Mouse (Mus musculus) ES-Bruce4 (cell line): ENCODE data around the gene Fyn. TPM values are rescaled to one million over a fixed set of nuclear protein-coding genes. Genes with fewer than 3 reads are reported as not detected.

Experiments used
- H3K27ac ChIP-seq: 2 replicates; pipeline ENCODE4 v1.5.1; 2012; ENCODE audit warnings: low read length, inconsistent platforms; ENCODE audit not compliant: insufficient read depth
- H3K27me3 ChIP-seq: 2 replicates; pipeline ENCODE4 v1.6.1; 2012; ENCODE audit warnings: mild to moderate bottlenecking, low read length, inconsistent platforms; ENCODE audit not compliant: control insufficient read depth, poor library complexity, insufficient read depth, severe bottlenecking
- H3K36me3 ChIP-seq: 2 replicates; pipeline ENCODE4 v1.6.1; 2012; ENCODE audit warnings: inconsistent platforms, mild to moderate bottlenecking, low read length, moderate library complexity; ENCODE audit not compliant: control insufficient read depth, poor library complexity, insufficient read depth, severe bottlenecking
- H3K4me1 ChIP-seq: one replicate; pipeline ENCODE4 v1.8.1; 2011; ENCODE audit warnings: low read length; ENCODE audit not compliant: control insufficient read depth, insufficient read depth
- H3K4me3 ChIP-seq: 2 replicates; pipeline ENCODE4 v1.5.1; 2011; ENCODE audit warnings: low read depth, mild to moderate bottlenecking, low read length
- H3K9ac ChIP-seq: 2 replicates; pipeline ENCODE4 v1.6.1; 2012; ENCODE audit warnings: low read depth, mild to moderate bottlenecking, inconsistent platforms; ENCODE audit not compliant: poor library complexity, severe bottlenecking
- H3K9me3 ChIP-seq: replicated peaks from 2 replicates; pipeline ENCODE4 v1.6.1; 2012; ENCODE audit warnings: mild to moderate bottlenecking, low read length, inconsistent platforms; ENCODE audit not compliant: control insufficient read depth, poor library complexity, insufficient read depth, severe bottlenecking
- CTCF ChIP-seq: IDR thresholded peaks from one replicate; pipeline ENCODE4 v1.8.1; 2011; ENCODE audit warnings: low read depth, low read length
- EP300 ChIP-seq: IDR thresholded peaks from 2 replicates; pipeline ENCODE4 v1.6.1; 2011; ENCODE audit warnings: low read depth, low read length; ENCODE audit not compliant: insufficient read depth
- POLR2A ChIP-seq: IDR thresholded peaks from one replicate; pipeline ENCODE4 v1.8.1; 2011; ENCODE audit warnings: low read length; ENCODE audit not compliant: insufficient read depth
- polyA plus RNA-seq: library from polyadenylated mRNA; stranded (reverse); fragments of >200 nt; gene quantifications from 2 replicates; pipeline ENCODE4 v1.2.4, GENCODE M21; 2011; ENCODE audit warnings: low read depth; ENCODE audit not compliant: missing spikeins, insufficient read depth, insufficient read length

Gene Fyn
- polyA plus RNA-seq, 1 experiment = 19.1 TPM

DNA sequence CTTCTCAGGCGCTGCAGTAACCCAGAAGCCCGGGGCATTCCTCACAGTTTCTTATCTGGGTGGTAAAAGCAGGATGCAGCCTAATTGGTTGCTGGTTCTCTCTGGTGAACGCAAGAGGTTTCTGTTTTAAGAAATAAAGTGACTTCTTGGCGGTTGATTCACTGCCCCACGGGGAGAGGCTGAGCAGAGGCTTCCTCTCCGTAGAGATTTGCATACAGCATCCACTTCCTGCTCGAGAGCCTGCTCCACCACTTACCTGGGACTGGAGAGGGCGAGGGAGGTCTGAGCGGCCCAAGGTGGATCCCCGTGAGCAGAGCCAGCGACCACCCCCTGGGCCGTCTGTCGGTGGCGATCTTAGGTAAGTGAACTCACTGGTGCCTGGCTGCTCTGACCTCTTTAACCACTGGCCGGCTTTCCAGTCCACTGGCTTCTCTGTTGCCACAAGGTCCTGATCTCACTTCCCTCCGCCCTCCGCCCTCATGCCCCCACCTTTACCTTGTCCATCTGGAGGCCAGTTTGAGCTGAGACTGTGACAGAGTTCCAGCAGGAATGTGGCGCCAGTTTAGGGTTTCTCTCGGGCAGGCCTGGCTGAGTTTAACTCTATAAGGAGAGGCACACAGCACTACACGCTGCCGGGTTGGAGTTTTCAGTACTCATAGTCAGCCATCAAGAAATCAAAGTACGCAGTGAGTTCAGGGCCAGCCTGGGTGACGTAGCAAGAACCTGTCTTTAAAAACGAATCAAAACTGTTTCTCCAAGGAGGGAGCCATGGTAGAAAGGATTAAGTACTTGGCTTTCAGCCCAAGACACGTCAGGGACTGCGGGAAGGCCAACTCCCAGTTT, 244.6 kb downstream of the Fyn start:
- no peaks in the 10 kb centered on the region for H3K27me3 ChIP-seq
- no peaks in the 10 kb centered on the region for H3K4me1 ChIP-seq
- peak overlapping the region; percentile 25 for H3K9ac ChIP-seq
- peak overlapping the region; percentile 60 for H3K27ac ChIP-seq
- H3K4me3 ChIP-seq = peak overlapping the region; percentile 39
- TF ChIP-seq POLR2A = no peak
- H3K9me3 ChIP-seq = no peaks in the 10 kb centered on the region
- no peaks in the 10 kb centered on the region for H3K36me3 ChIP-seq

GRCm38 (mm10) chr10:39613973-39614372, 245.3 kb downstream of the Fyn start:
- Histone ChIP-seq H3K4me3 (no peak overlapping the region), H3K27me3 (no peaks in the 10 kb centered on the region), H3K4me1 (no peaks in the 10 kb centered on the region), H3K27ac (peak overlapping the region; percentile 46), H3K36me3 (no peaks in the 10 kb centered on the region), H3K9ac (peak overlapping the region; percentile 25), H3K9me3 (no peaks in the 10 kb centered on the region)
- TF ChIP-seq EP300 = no peak

GRCm38 (mm10) chr10:39614676-39615075, 246.0 kb downstream of the Fyn start:
- Histone ChIP-seq H3K9ac (no peak overlapping the region), H3K36me3 (no peaks in the 10 kb centered on the region), H3K27me3 (no peaks in the 10 kb centered on the region), H3K9me3 (no peaks in the 10 kb centered on the region), H3K4me1 (no peaks in the 10 kb centered on the region), H3K4me3 (no peak overlapping the region), H3K27ac (no peak overlapping the region)
- TF ChIP-seq CTCF (no peak), POLR2A (no peak), EP300 (no peak)

Other genes with a start within 250 kb of the Fyn start
- gene Fam229b, start 234.9 kb upstream of the Fyn start, polyA plus RNA-seq = 3.5 and 4.5 TPM in 2 replicates
- gene Tube1, start 234.9 kb upstream of the Fyn start, polyA plus RNA-seq = 24.6 and 25.6 TPM in 2 replicates
- not detected in 2 replicates for gene Ccn6, start 205.1 kb upstream of the Fyn start, polyA plus RNA-seq
- 11.9 and 12.8 TPM in 2 replicates for gene Traf3ip2, start 244.1 kb downstream of the Fyn start, polyA plus RNA-seq